In genomic region chr11:69012071-69012601, GRCm38 (mm10) we compare ENCODE assay signal across 8 mouse cellular contexts. TPM values are rescaled to one million over a fixed set of nuclear protein-coding genes. Genes with fewer than 3 reads are reported as not detected.
DNase-seq lines count a peak whose midpoint lies in the region; ATAC-seq lines count a peak whose summit lies in the region.

No protein-coding gene starts in this region.

- 3% methylated on average over 18 of the region's 18 CpGs for WGBS in forebrain, embryonic 10.5 days
- WGBS in heart, embryonic 15.5 days = under 1% methylated on average over 18 of the region's 18 CpGs
- under 1% methylated on average over 18 of the region's 18 CpGs for WGBS in liver, embryonic 15.5 days (ENCODE audit: insufficient replicate concordance)
- 2% methylated on average over 18 of the region's 18 CpGs for WGBS in neural tube, embryonic 12.5 days

- peak; percentile 69 for ATAC-seq in CD4-positive, CD25-positive, alpha-beta regulatory T cell, adult 4 months
- peak; percentile 79 for ATAC-seq in heart, embryonic 15.5 days (replicated peaks; ENCODE audit: insufficient number of reproducible peaks, insufficient read depth, low FRiP score, low read depth)
- peak; percentile 71 for ATAC-seq in liver, embryonic 15.5 days (ENCODE audit: insufficient read depth)
- ATAC-seq in neural tube, embryonic 12.5 days (ENCODE audit: low FRiP score, low read depth) = peak; percentile 25; the same call in 1 of the 2 replicates

- peaks cover 41% of the 10 kb centered on the region for H3K4me1 ChIP-seq in forebrain, embryonic 10.5 days
- peaks cover 32% of the 10 kb centered on the region for H3K4me1 ChIP-seq in heart, embryonic 15.5 days (replicated peaks)
- H3K4me1 ChIP-seq in liver, embryonic 15.5 days (replicated peaks) = peaks cover 72% of the 10 kb centered on the region
- peaks cover 20% of the 10 kb centered on the region for H3K4me1 ChIP-seq in neural tube, embryonic 12.5 days

- peak overlapping the region; percentile 77 for H3K4me2 ChIP-seq in heart, embryonic 15.5 days
- H3K4me2 ChIP-seq in liver, embryonic 15.5 days = peak overlapping the region; percentile 82
- peak overlapping the region; percentile 70 for H3K4me2 ChIP-seq in neural tube, embryonic 12.5 days (replicated peaks)

- no peaks in the 10 kb centered on the region for H3K9me3 ChIP-seq in forebrain, embryonic 10.5 days
- H3K9me3 ChIP-seq in heart, embryonic 15.5 days (replicated peaks) = no peaks in the 10 kb centered on the region
- no peaks in the 10 kb centered on the region for H3K9me3 ChIP-seq in liver, embryonic 15.5 days (replicated peaks)
- no peaks in the 10 kb centered on the region for H3K9me3 ChIP-seq in neural tube, embryonic 12.5 days

- no peaks in the 10 kb centered on the region for H3K27me3 ChIP-seq in forebrain, embryonic 10.5 days (ENCODE audit: poor library complexity, severe bottlenecking)
- no peaks in the 10 kb centered on the region for H3K27me3 ChIP-seq in heart, embryonic 15.5 days
- H3K27me3 ChIP-seq in liver, embryonic 15.5 days = no peaks in the 10 kb centered on the region
- H3K27me3 ChIP-seq in neural tube, embryonic 12.5 days (replicated peaks) = no peaks in the 10 kb centered on the region

- no peaks in the 10 kb centered on the region for H3K36me3 ChIP-seq in forebrain, embryonic 10.5 days (replicated peaks)
- H3K36me3 ChIP-seq in heart, embryonic 15.5 days = no peaks in the 10 kb centered on the region
- H3K36me3 ChIP-seq in liver, embryonic 15.5 days (replicated peaks) = no peaks in the 10 kb centered on the region
- no peaks in the 10 kb centered on the region for H3K36me3 ChIP-seq in neural tube, embryonic 12.5 days

- peak; percentile 90 for DNase-seq in c-Kit-negative CD71-positive TER-119-positive erythroid progenitor cells, embryonic 14.5 days (ENCODE audit: low read depth, low spot score)
- peak; percentile 87 for DNase-seq in forebrain, embryonic 10.5 days (ENCODE audit: extremely low spot score, low spot score)
- peak; percentile 92 to 95 for DNase-seq in kidney, postnatal 36 days
- DNase-seq in telencephalon, adult 2 months (ENCODE audit: low read depth, low spot score) = peak; percentile 93

- peak overlapping the region; percentile 88 for H3K27ac ChIP-seq in forebrain, embryonic 10.5 days
- H3K27ac ChIP-seq in heart, embryonic 15.5 days = peak overlapping the region; percentile 91
- H3K27ac ChIP-seq in liver, embryonic 15.5 days (replicated peaks) = peak overlapping the region; percentile 99
- peak overlapping the region; percentile 50; the same call in 1 of the 2 replicates for H3K27ac ChIP-seq in neural tube, embryonic 12.5 days

- peak overlapping the region; percentile 54 for H3K9ac ChIP-seq in heart, embryonic 15.5 days
- peak overlapping the region; percentile 74 for H3K9ac ChIP-seq in liver, embryonic 15.5 days
- peak overlapping the region; percentile 52 for H3K9ac ChIP-seq in neural tube, embryonic 12.5 days

- H3K4me3 ChIP-seq in forebrain, embryonic 10.5 days = peak overlapping the region; percentile 66
- H3K4me3 ChIP-seq in heart, embryonic 15.5 days = peak overlapping the region; percentile 53
- peak overlapping the region; percentile 66 for H3K4me3 ChIP-seq in liver, embryonic 15.5 days (replicated peaks)
- H3K4me3 ChIP-seq in neural tube, embryonic 12.5 days = peak overlapping the region; percentile 46

RNA-seq across cellular contexts. Expression of gene Ctc1, which starts 3.6 kb away (rescaled TPM):
- polyA plus RNA-seq in CD4-positive, CD25-positive, alpha-beta regulatory T cell, adult 4 months (2017; shearing (Covaris generic)) = 10 to 100 TPM; 12.5 to 13.5 TPM
- 79.6 and 86.1 TPM in 2 replicates for polyA plus RNA-seq in forebrain, embryonic 10.5 days (2016; fragmentation: Nextera tagmentation; extraction: Ambion mirVana)
- 38.3 and 47.5 TPM in 2 replicates for polyA plus RNA-seq in heart, embryonic 15.5 days (2015; fragmentation: Nextera tagmentation; extraction: Ambion mirVana)
- 20.5 and 20.9 TPM in 2 replicates for polyA plus RNA-seq in liver, embryonic 15.5 days (2015; fragmentation: Nextera tagmentation; extraction: Ambion mirVana)
- polyA plus RNA-seq in neural tube, embryonic 12.5 days (2016; fragmentation: Nextera tagmentation; extraction: Ambion mirVana) = 60.8 and 66.8 TPM in 2 replicates

RNA-seq across cellular contexts. Expression of gene Pfas, which starts 3.9 kb away (rescaled TPM):
- polyA plus RNA-seq in CD4-positive, CD25-positive, alpha-beta regulatory T cell, adult 4 months (2017; shearing (Covaris generic)) = 10 to 100 TPM; 20.2 to 33.9 TPM
- polyA plus RNA-seq in forebrain, embryonic 10.5 days (2016; fragmentation: Nextera tagmentation; extraction: Ambion mirVana) = 70.5 and 72.8 TPM in 2 replicates
- polyA plus RNA-seq in heart, embryonic 15.5 days (2015; fragmentation: Nextera tagmentation; extraction: Ambion mirVana) = 14.9 and 18.7 TPM in 2 replicates
- 17.0 and 18.5 TPM in 2 replicates for polyA plus RNA-seq in liver, embryonic 15.5 days (2015; fragmentation: Nextera tagmentation; extraction: Ambion mirVana)
- 26.3 and 30.9 TPM in 2 replicates for polyA plus RNA-seq in neural tube, embryonic 12.5 days (2016; fragmentation: Nextera tagmentation; extraction: Ambion mirVana)

RNA-seq across cellular contexts. Expression of gene Aurkb, which starts 33.3 kb away (rescaled TPM):
- polyA plus RNA-seq in CD4-positive, CD25-positive, alpha-beta regulatory T cell, adult 4 months (2017; shearing (Covaris generic)) = 10 to 100 TPM in 1 of 2 experiments, 1 to 10 TPM in 1; 9.0 to 17.8 TPM
- 227 and 236 TPM in 2 replicates for polyA plus RNA-seq in forebrain, embryonic 10.5 days (2016; fragmentation: Nextera tagmentation; extraction: Ambion mirVana)
- 64.3 and 92.4 TPM in 2 replicates for polyA plus RNA-seq in heart, embryonic 15.5 days (2015; fragmentation: Nextera tagmentation; extraction: Ambion mirVana)
- polyA plus RNA-seq in liver, embryonic 15.5 days (2015; fragmentation: Nextera tagmentation; extraction: Ambion mirVana) = 111 and 115 TPM in 2 replicates
- 95.5 and 98.4 TPM in 2 replicates for polyA plus RNA-seq in neural tube, embryonic 12.5 days (2016; fragmentation: Nextera tagmentation; extraction: Ambion mirVana)

RNA-seq across cellular contexts. Expression of gene Rangrf, which starts 37.2 kb away (rescaled TPM):
- polyA plus RNA-seq in CD4-positive, CD25-positive, alpha-beta regulatory T cell, adult 4 months (2017; shearing (Covaris generic)) = 10 to 100 TPM; 36.9 to 71.7 TPM
- polyA plus RNA-seq in forebrain, embryonic 10.5 days (2016; fragmentation: Nextera tagmentation; extraction: Ambion mirVana) = 90.7 and 97.5 TPM in 2 replicates
- polyA plus RNA-seq in heart, embryonic 15.5 days (2015; fragmentation: Nextera tagmentation; extraction: Ambion mirVana) = 67.4 and 78.4 TPM in 2 replicates
- polyA plus RNA-seq in liver, embryonic 15.5 days (2015; fragmentation: Nextera tagmentation; extraction: Ambion mirVana) = 21.7 and 22.4 TPM in 2 replicates
- 37.4 and 42.2 TPM in 2 replicates for polyA plus RNA-seq in neural tube, embryonic 12.5 days (2016; fragmentation: Nextera tagmentation; extraction: Ambion mirVana)

RNA-seq across cellular contexts. Expression of gene Slc25a35, which starts 44.2 kb away (rescaled TPM):
- polyA plus RNA-seq in CD4-positive, CD25-positive, alpha-beta regulatory T cell, adult 4 months (2017; shearing (Covaris generic)) = 10 to 100 TPM in 1 of 2 experiments, 1 to 10 TPM in 1; 5.0 to 10.7 TPM
- 1.9 and 2.1 TPM in 2 replicates for polyA plus RNA-seq in forebrain, embryonic 10.5 days (2016; fragmentation: Nextera tagmentation; extraction: Ambion mirVana)
- 2.0 and 2.2 TPM in 2 replicates for polyA plus RNA-seq in heart, embryonic 15.5 days (2015; fragmentation: Nextera tagmentation; extraction: Ambion mirVana)
- polyA plus RNA-seq in liver, embryonic 15.5 days (2015; fragmentation: Nextera tagmentation; extraction: Ambion mirVana) = 0.44 and 0.46 TPM in 2 replicates
- 1.9 and 2.5 TPM in 2 replicates for polyA plus RNA-seq in neural tube, embryonic 12.5 days (2016; fragmentation: Nextera tagmentation; extraction: Ambion mirVana)

Comparison
In these comparisons a context has a peak if more than half of its experiments do, and no peak if none do; other contexts are left out.
1. Peak in every context shown above with its lines: DNase-seq, ATAC-seq, H3K4me3 ChIP-seq and H3K27ac ChIP-seq.
2. ATAC-seq: peak in every context shown above with its lines; median percentile 79 in heart, embryonic 15.5 days; 71 in liver, embryonic 15.5 days; 69 in CD4-positive, CD25-positive, alpha-beta regulatory T cell, adult 4 months; 25 in neural tube, embryonic 12.5 days.